ENCODE assay signal across 8 mouse cellular contexts in genomic region chr3:144723455-144723854, GRCm38 (mm10). TPM values are rescaled to one million over a fixed set of nuclear protein-coding genes. Genes with fewer than 3 reads are reported as not detected.
DNase-seq lines count a peak whose midpoint lies in the region; ATAC-seq and TF ChIP-seq lines count a peak whose summit lies in the region.

No protein-coding gene starts in this region.

- H3K27me3 ChIP-seq in midbrain, embryonic 14.5 days (ENCODE audit: control insufficient read depth, insufficient read depth, low read length) = no peaks in the 10 kb centered on the region
- H3K27me3 ChIP-seq in midbrain, embryonic 13.5 days = no peaks in the 10 kb centered on the region
- no peaks in the 10 kb centered on the region for H3K27me3 ChIP-seq in heart, postnatal 0 days (ENCODE audit: control insufficient read depth, insufficient read depth, low read length)
- H3K27me3 ChIP-seq in liver, embryonic 13.5 days = no peaks in the 10 kb centered on the region

- no peak overlapping the region for H3K9ac ChIP-seq in midbrain, embryonic 14.5 days (replicated peaks; ENCODE audit: low read length)
- no peak overlapping the region for H3K9ac ChIP-seq in midbrain, embryonic 13.5 days (replicated peaks)
- no peak overlapping the region for H3K9ac ChIP-seq in heart, postnatal 0 days (replicated peaks; ENCODE audit: low read depth, low read length)
- no peak overlapping the region for H3K9ac ChIP-seq in liver, embryonic 13.5 days

- H3K4me3 ChIP-seq in midbrain, embryonic 14.5 days (replicated peaks; ENCODE audit: low read depth, low read length) = no peak overlapping the region
- H3K4me3 ChIP-seq in midbrain, embryonic 13.5 days (replicated peaks) = no peak overlapping the region
- H3K4me3 ChIP-seq in heart, postnatal 0 days (ENCODE audit: low read depth, low read length) = no peak overlapping the region
- no peak overlapping the region for H3K4me3 ChIP-seq in liver, embryonic 13.5 days (replicated peaks)

- ATAC-seq in CD4-positive, CD25-positive, alpha-beta regulatory T cell, adult 4 months = no peak
- ATAC-seq in midbrain, embryonic 14.5 days (ENCODE audit: low FRiP score, low TSS enrichment) = no peak
- no peak for ATAC-seq in midbrain, embryonic 13.5 days
- no peak for ATAC-seq in heart, postnatal 0 days (ENCODE audit: insufficient read depth, low read depth)
- ATAC-seq in liver, embryonic 13.5 days (ENCODE audit: low read depth) = no peak

- 46% methylated on average over 4 of the region's 4 CpGs for WGBS in midbrain, embryonic 14.5 days
- 55% methylated on average over 4 of the region's 4 CpGs for WGBS in midbrain, embryonic 13.5 days
- WGBS in heart, postnatal 0 days = 38% methylated on average over 4 of the region's 4 CpGs
- 29% methylated on average over 4 of the region's 4 CpGs for WGBS in liver, embryonic 13.5 days (ENCODE audit: insufficient replicate concordance)

- TF ChIP-seq CTCF in heart, postnatal 0 days (IDR thresholded peaks at IDR 0.05; ENCODE audit: low read depth) = peak; percentile 70

- no peak overlapping the region for H3K27ac ChIP-seq in midbrain, embryonic 14.5 days (replicated peaks; ENCODE audit: low read depth, low read length)
- H3K27ac ChIP-seq in midbrain, embryonic 13.5 days = no peak overlapping the region
- no peak overlapping the region for H3K27ac ChIP-seq in heart, postnatal 0 days (ENCODE audit: low read depth)
- H3K27ac ChIP-seq in liver, embryonic 13.5 days = no peak overlapping the region

- H3K4me2 ChIP-seq in midbrain, embryonic 14.5 days (ENCODE audit: low read length) = no peak overlapping the region
- no peak overlapping the region for H3K4me2 ChIP-seq in midbrain, embryonic 13.5 days (replicated peaks)
- H3K4me2 ChIP-seq in heart, postnatal 0 days (ENCODE audit: low read depth, low read length) = no peak overlapping the region
- no peak overlapping the region for H3K4me2 ChIP-seq in liver, embryonic 13.5 days

- H3K9me3 ChIP-seq in midbrain, embryonic 14.5 days (ENCODE audit: control insufficient read depth, low read length) = no peaks in the 10 kb centered on the region
- no peaks in the 10 kb centered on the region for H3K9me3 ChIP-seq in midbrain, embryonic 13.5 days
- no peaks in the 10 kb centered on the region for H3K9me3 ChIP-seq in heart, postnatal 0 days (replicated peaks; ENCODE audit: control insufficient read depth, low read length)
- H3K9me3 ChIP-seq in liver, embryonic 13.5 days (replicated peaks) = no peaks in the 10 kb centered on the region

- peaks cover 4% of the 10 kb centered on the region for H3K4me1 ChIP-seq in midbrain, embryonic 14.5 days (ENCODE audit: control insufficient read depth, insufficient read depth, low read length)
- H3K4me1 ChIP-seq in midbrain, embryonic 13.5 days (replicated peaks) = peaks cover 12% of the 10 kb centered on the region
- peaks cover 2% of the 10 kb centered on the region for H3K4me1 ChIP-seq in heart, postnatal 0 days (ENCODE audit: control insufficient read depth, insufficient read depth)
- peaks cover 22% of the 10 kb centered on the region for H3K4me1 ChIP-seq in liver, embryonic 13.5 days (replicated peaks)

- no peak for TF ChIP-seq EP300 in heart, postnatal 0 days (IDR thresholded peaks at IDR 0.05; ENCODE audit: low read depth)

- no peaks in the 10 kb centered on the region for H3K36me3 ChIP-seq in midbrain, embryonic 14.5 days (ENCODE audit: control insufficient read depth, insufficient read depth, low read length)
- no peaks in the 10 kb centered on the region for H3K36me3 ChIP-seq in midbrain, embryonic 13.5 days
- no peaks in the 10 kb centered on the region for H3K36me3 ChIP-seq in heart, postnatal 0 days (replicated peaks; ENCODE audit: control insufficient read depth, insufficient read depth, low read length)
- H3K36me3 ChIP-seq in liver, embryonic 13.5 days = no peaks in the 10 kb centered on the region

- DNase-seq in CD4-positive, CD25-positive, alpha-beta regulatory T cell, adult 2 months (ENCODE audit: low read depth, low spot score) = peak; percentile 76
- DNase-seq in midbrain, embryonic 14.5 days = peak; percentile 49
- DNase-seq in cerebellum, adult 11-12 months = peak; percentile 41
- no peak for DNase-seq in heart, postnatal 0 days (ENCODE audit: low spot score)
- DNase-seq in liver, embryonic 13.5 days = peak; percentile 44
- DNase-seq in spleen, postnatal 10 days (ENCODE audit: low spot score in 2 of 2) = peak; percentile 59 to 78

RNA-seq across cellular contexts. Expression of gene Sh3glb1, which starts 3.3 kb away (rescaled TPM):
- polyA plus RNA-seq in CD4-positive, CD25-positive, alpha-beta regulatory T cell, adult 4 months (2017; shearing (Covaris generic)) = 10 to 100 TPM; 43.3 to 59.8 TPM
- polyA plus RNA-seq in midbrain, embryonic 14.5 days (2014; fragmentation: Nextera tagmentation; extraction: Ambion mirVana) = 110 and 119 TPM in 2 replicates
- 98.1 and 99.6 TPM in 2 replicates for polyA plus RNA-seq in midbrain, embryonic 13.5 days (2015; fragmentation: Nextera tagmentation; extraction: Ambion mirVana)
- total RNA-seq in heart, postnatal 0 days (2014; rRNA removed; ENCODE audit: low replicate concordance) = 94.8 and 139 TPM in 2 replicates
- 231 and 235 TPM in 2 replicates for polyA plus RNA-seq in heart, postnatal 0 days (2015; fragmentation: Nextera tagmentation; extraction: Ambion mirVana)
- 88.0 and 103 TPM in 2 replicates for polyA plus RNA-seq in liver, embryonic 13.5 days (2015; fragmentation: Nextera tagmentation; extraction: Ambion mirVana)

RNA-seq across cellular contexts. Expression of gene Clca3a1, which starts 37.3 kb away (rescaled TPM):
- under 1 TPM in 1 of 2 experiments, not detected in 1; 0.09 TPM for polyA plus RNA-seq in CD4-positive, CD25-positive, alpha-beta regulatory T cell, adult 4 months (2017; shearing (Covaris generic))
- polyA plus RNA-seq in midbrain, embryonic 14.5 days (2014; fragmentation: Nextera tagmentation; extraction: Ambion mirVana) = 0.18 and 0.25 TPM in 2 replicates
- 0.17 and 0.19 TPM in 2 replicates for polyA plus RNA-seq in midbrain, embryonic 13.5 days (2015; fragmentation: Nextera tagmentation; extraction: Ambion mirVana)
- total RNA-seq in heart, postnatal 0 days (2014; rRNA removed; ENCODE audit: low replicate concordance) = 16.6 and 17.2 TPM in 2 replicates
- 11.0 and 11.8 TPM in 2 replicates for polyA plus RNA-seq in heart, postnatal 0 days (2015; fragmentation: Nextera tagmentation; extraction: Ambion mirVana)
- 2.6 and 3.4 TPM in 2 replicates for polyA plus RNA-seq in liver, embryonic 13.5 days (2015; fragmentation: Nextera tagmentation; extraction: Ambion mirVana)
